Mouse (Mus musculus): ENCODE results near the gene Ccdc51. TPM values are rescaled to one million over a fixed set of nuclear protein-coding genes. Genes with fewer than 3 reads are reported as not detected.

The Ccdc51 gene
- polyA plus RNA-seq, 1 experiment from 2014 or later = 16.8 TPM

GRCm38 (mm10) chr9:109094553-109095136 is 12.4 kb downstream of the Ccdc51 start:
- Histone ChIP-seq H3K4me2 (replicated peaks; ENCODE audit: low read depth, low read length) (peak overlapping the region; percentile 74), H3K9me3 (ENCODE audit: low read length) (no peaks in the 10 kb centered on the region), H3K4me3 (ENCODE audit: low read length) (peak overlapping the region; percentile 75), H3K9ac (replicated peaks; ENCODE audit: low read length) (peak overlapping the region; percentile 98), H3K27me3 (ENCODE audit: insufficient read depth, low read length) (no peaks in the 10 kb centered on the region), H3K4me1 (ENCODE audit: insufficient read depth, low read length) (peaks cover 66% of the 10 kb centered on the region), H3K36me3 (ENCODE audit: insufficient read depth, low read length) (peaks cover 8% of the 10 kb centered on the region), H3K27ac (ENCODE audit: low read length) (peak overlapping the region; percentile 99)
- ATAC-seq (ENCODE audit: low FRiP score, low TSS enrichment) = peak; percentile 13
- under 1% methylated on average over 21 of the region's 21 CpGs for WGBS

GRCm38 (mm10) chr9:109095137-109095982 is 13.1 kb downstream of the Ccdc51 start, which contains the start of gene Plxnb1:
Gene Plxnb1 (plus strand): TSS chr9:109095389.
- no peaks in the 10 kb centered on the region for H3K9me3 ChIP-seq (ENCODE audit: low read length)
- H3K36me3 ChIP-seq (ENCODE audit: insufficient read depth, low read length) = peaks cover 13% of the 10 kb centered on the region
- peak within 1 kb of the TSS; percentile 98 for H3K9ac ChIP-seq (replicated peaks; ENCODE audit: low read length)
- H3K4me2 ChIP-seq (replicated peaks; ENCODE audit: low read depth, low read length) = peak within 1 kb of the TSS; percentile 74
- ATAC-seq (ENCODE audit: low FRiP score, low TSS enrichment) = peak; percentile 46
- WGBS = 0% methylated on average over 82 of the region's 102 CpGs
- peak within 1 kb of the TSS; percentile 75 for H3K4me3 ChIP-seq (ENCODE audit: low read length)
- H3K27ac ChIP-seq (ENCODE audit: low read length) = peak within 1 kb of the TSS; percentile 99
- no peaks in the 10 kb centered on the region for H3K27me3 ChIP-seq (ENCODE audit: insufficient read depth, low read length)
- peaks cover 69% of the 10 kb centered on the region for H3K4me1 ChIP-seq (ENCODE audit: insufficient read depth, low read length)

- peak overlapping the region; percentile 74 for H3K4me2 ChIP-seq (replicated peaks; ENCODE audit: low read depth, low read length)
- WGBS = 13% methylated on average over 9 of the region's 9 CpGs
- H3K27me3 ChIP-seq (ENCODE audit: insufficient read depth, low read length) = no peaks in the 10 kb centered on the region
- no peaks in the 10 kb centered on the region for H3K9me3 ChIP-seq (ENCODE audit: low read length)
- ATAC-seq (ENCODE audit: low FRiP score, low TSS enrichment) = no peak
- peak overlapping the region; percentile 98 for H3K9ac ChIP-seq (replicated peaks; ENCODE audit: low read length)
- H3K36me3 ChIP-seq (ENCODE audit: insufficient read depth, low read length) = peaks cover 17% of the 10 kb centered on the region
- H3K27ac ChIP-seq (ENCODE audit: low read length) = peak overlapping the region; percentile 99
- H3K4me1 ChIP-seq (ENCODE audit: insufficient read depth, low read length) = peaks cover 69% of the 10 kb centered on the region
- peak overlapping the region; percentile 75 for H3K4me3 ChIP-seq (ENCODE audit: low read length)
These were observed 14.0 kb downstream of the Ccdc51 start for GRCm38 (mm10) chr9:109096251-109096661.

GRCm38 (mm10) chr9:109096856-109097255 is 14.6 kb downstream of the Ccdc51 start:
- H3K4me2 ChIP-seq (replicated peaks; ENCODE audit: low read depth, low read length) = peak overlapping the region; percentile 74
- peaks cover 13% of the 10 kb centered on the region for H3K36me3 ChIP-seq (ENCODE audit: insufficient read depth, low read length)
- H3K4me3 ChIP-seq (ENCODE audit: low read length) = peak overlapping the region; percentile 75
- 24% methylated on average over 6 of the region's 6 CpGs for WGBS
- ATAC-seq (ENCODE audit: low FRiP score, low TSS enrichment) = peak; percentile 14; the same call in 1 of the 2 replicates
- H3K9me3 ChIP-seq (ENCODE audit: low read length) = no peaks in the 10 kb centered on the region
- H3K27me3 ChIP-seq (ENCODE audit: insufficient read depth, low read length) = no peaks in the 10 kb centered on the region
- H3K27ac ChIP-seq (ENCODE audit: low read length) = peak overlapping the region; percentile 99
- H3K9ac ChIP-seq (replicated peaks; ENCODE audit: low read length) = peak overlapping the region; percentile 98
- peaks cover 65% of the 10 kb centered on the region for H3K4me1 ChIP-seq (ENCODE audit: insufficient read depth, low read length)

GRCm38 (mm10) chr9:109097291-109097690 is 15.0 kb downstream of the Ccdc51 start:
- H3K9me3 ChIP-seq (ENCODE audit: low read length) = no peaks in the 10 kb centered on the region
- H3K4me1 ChIP-seq (ENCODE audit: insufficient read depth, low read length) = peaks cover 65% of the 10 kb centered on the region
- peak overlapping the region; percentile 75 for H3K4me3 ChIP-seq (ENCODE audit: low read length)
- 20% methylated on average over 6 of the region's 6 CpGs for WGBS
- H3K27me3 ChIP-seq (ENCODE audit: insufficient read depth, low read length) = no peaks in the 10 kb centered on the region
- H3K36me3 ChIP-seq (ENCODE audit: insufficient read depth, low read length) = peaks cover 16% of the 10 kb centered on the region
- no peak for ATAC-seq (ENCODE audit: low FRiP score, low TSS enrichment)
- peak overlapping the region; percentile 99 for H3K27ac ChIP-seq (ENCODE audit: low read length)
- H3K4me2 ChIP-seq (replicated peaks; ENCODE audit: low read depth, low read length) = peak overlapping the region; percentile 74
- peak overlapping the region; percentile 98 for H3K9ac ChIP-seq (replicated peaks; ENCODE audit: low read length)

GRCm38 (mm10) chr9:109097831-109098230 is 15.5 kb downstream of the Ccdc51 start:
- Histone ChIP-seq H3K36me3 (ENCODE audit: insufficient read depth, low read length) (peaks cover 21% of the 10 kb centered on the region), H3K4me3 (ENCODE audit: low read length) (no peak overlapping the region; the same call in 1 of the 2 replicates), H3K9ac (replicated peaks; ENCODE audit: low read length) (peak overlapping the region; percentile 98), H3K4me1 (ENCODE audit: insufficient read depth, low read length) (peaks cover 64% of the 10 kb centered on the region), H3K9me3 (ENCODE audit: low read length) (no peaks in the 10 kb centered on the region), H3K27me3 (ENCODE audit: insufficient read depth, low read length) (no peaks in the 10 kb centered on the region), H3K27ac (ENCODE audit: low read length) (peak overlapping the region; percentile 99), H3K4me2 (replicated peaks; ENCODE audit: low read depth, low read length) (peak overlapping the region; percentile 74)
- no peak for ATAC-seq (ENCODE audit: low FRiP score, low TSS enrichment)
- WGBS = 57% methylated on average over 5 of the region's 5 CpGs

GRCm38 (mm10) chr9:109098366-109098765 is 16.1 kb downstream of the Ccdc51 start:
- no peak for ATAC-seq (ENCODE audit: low FRiP score, low TSS enrichment)
- Histone ChIP-seq H3K4me2 (replicated peaks; ENCODE audit: low read depth, low read length) (peak overlapping the region; percentile 74), H3K27ac (ENCODE audit: low read length) (peak overlapping the region; percentile 99), H3K36me3 (ENCODE audit: insufficient read depth, low read length) (peaks cover 23% of the 10 kb centered on the region), H3K27me3 (ENCODE audit: insufficient read depth, low read length) (no peaks in the 10 kb centered on the region), H3K9me3 (ENCODE audit: low read length) (no peaks in the 10 kb centered on the region), H3K9ac (replicated peaks; ENCODE audit: low read length) (0 out of 2 replicates have a peak overlapping the region, but pooled peaks have one; percentile 51), H3K4me3 (ENCODE audit: low read length) (no peak overlapping the region), H3K4me1 (ENCODE audit: insufficient read depth, low read length) (peaks cover 59% of the 10 kb centered on the region)
- 86% methylated on average over 8 of the region's 8 CpGs for WGBS

- peak overlapping the region; percentile 99 for H3K27ac ChIP-seq (ENCODE audit: low read length)
- H3K27me3 ChIP-seq (ENCODE audit: insufficient read depth, low read length) = no peaks in the 10 kb centered on the region
- H3K4me1 ChIP-seq (ENCODE audit: insufficient read depth, low read length) = peaks cover 55% of the 10 kb centered on the region
- H3K9ac ChIP-seq (replicated peaks; ENCODE audit: low read length) = peak overlapping the region; percentile 51
- no peaks in the 10 kb centered on the region for H3K9me3 ChIP-seq (ENCODE audit: low read length)
- 31% methylated on average over 6 of the region's 6 CpGs for WGBS
- H3K36me3 ChIP-seq (ENCODE audit: insufficient read depth, low read length) = peaks cover 28% of the 10 kb centered on the region
- peak; percentile 24; the same call in 1 of the 2 replicates for ATAC-seq (ENCODE audit: low FRiP score, low TSS enrichment)
- peak overlapping the region; percentile 14 for H3K4me3 ChIP-seq (ENCODE audit: low read length)
- peak overlapping the region; percentile 74 for H3K4me2 ChIP-seq (replicated peaks; ENCODE audit: low read depth, low read length)
These were observed 16.7 kb downstream of the Ccdc51 start for GRCm38 (mm10) chr9:109098969-109099368.

DNA sequence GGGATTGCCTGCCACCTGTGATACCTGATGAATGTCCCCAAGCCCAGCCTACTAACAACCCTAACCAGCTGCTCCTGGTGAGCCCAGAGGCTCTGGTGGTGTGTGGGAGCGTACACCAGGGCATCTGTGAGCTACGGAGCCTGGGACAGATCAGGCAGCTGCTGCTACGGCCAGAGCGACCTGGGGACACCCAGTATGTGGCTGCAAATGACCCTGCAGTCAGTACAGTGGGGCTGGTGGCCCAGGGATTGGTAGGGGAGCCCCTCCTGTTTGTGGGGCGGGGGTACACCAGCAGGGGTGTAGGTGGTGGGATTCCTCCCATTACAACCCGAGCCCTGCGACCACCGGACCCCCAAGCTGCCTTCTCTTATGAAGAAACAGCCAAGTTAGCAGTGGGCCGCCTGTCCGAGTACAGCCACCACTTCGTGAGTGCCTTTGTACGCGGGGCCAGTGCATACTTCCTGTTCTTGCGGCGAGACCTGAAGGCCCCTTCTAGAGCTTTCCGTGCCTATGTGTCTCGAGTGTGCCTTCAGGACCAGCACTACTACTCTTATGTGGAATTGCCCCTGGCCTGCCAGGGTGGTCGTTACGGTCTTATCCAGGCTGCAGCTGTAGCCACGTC is 18.1 kb downstream of the Ccdc51 start:
- Histone ChIP-seq H3K4me2 (replicated peaks; ENCODE audit: low read depth, low read length) (no peak overlapping the region), H3K27ac (ENCODE audit: low read length) (no peak overlapping the region), H3K9ac (replicated peaks; ENCODE audit: low read length) (peak overlapping the region; percentile 12; the same call in 1 of the 2 replicates), H3K36me3 (ENCODE audit: insufficient read depth, low read length) (peaks cover 34% of the 10 kb centered on the region), H3K4me3 (ENCODE audit: low read length) (no peak overlapping the region), H3K4me1 (ENCODE audit: insufficient read depth, low read length) (peaks cover 61% of the 10 kb centered on the region), H3K27me3 (ENCODE audit: insufficient read depth, low read length) (no peaks in the 10 kb centered on the region), H3K9me3 (ENCODE audit: low read length) (no peaks in the 10 kb centered on the region)
- no peak for ATAC-seq (ENCODE audit: low FRiP score, low TSS enrichment)
- WGBS = 84% methylated on average over 20 of the region's 20 CpGs
